Mouse (Mus musculus) hindbrain, embryonic 12.5 days (tissue): Measurements from ENCODE around the gene Actg2. TPM values are rescaled to one million over a fixed set of nuclear protein-coding genes. Genes with fewer than 3 reads are reported as not detected.
"Not testable (repeated sequence)": the region's sequence is repeated elsewhere in the genome, so short reads cannot be mapped to it uniquely, and the experiment has no call there.

ENCODE experiments used
- ATAC-seq: fragments of 200-750 bp; cut with Nextera tagmentation; 2 replicates; pipeline ENCODE4 v1.8.0; 2017; ENCODE audit warnings: moderate TSS enrichment; ENCODE audit not compliant: low FRiP score
- H3K27ac ChIP-seq: fragments of 300-500 bp; sonication (generic); 2 replicates; pipeline ENCODE4 v1.5.1; 2016; ENCODE audit warnings: mild to moderate bottlenecking
- H3K27me3 ChIP-seq: fragments of 300-500 bp; sonication (generic); 2 replicates; pipeline ENCODE4 v1.6.1; 2016; ENCODE audit warnings: mild to moderate bottlenecking
- H3K36me3 ChIP-seq: fragments of 300-500 bp; sonication (generic); 2 replicates; pipeline ENCODE4 v1.6.1; 2016; ENCODE audit warnings: mild to moderate bottlenecking
- H3K4me1 ChIP-seq: fragments of 300-500 bp; sonication (generic); 2 replicates; pipeline ENCODE4 v1.6.1; 2016
- H3K4me2 ChIP-seq: fragments of 300-500 bp; sonication (generic); replicated peaks from 2 replicates; pipeline ENCODE4 v1.6.1; 2016; ENCODE audit warnings: mild to moderate bottlenecking
- H3K4me3 ChIP-seq: fragments of 300-500 bp; sonication (generic); 2 replicates; pipeline ENCODE4 v1.5.1; 2016; ENCODE audit warnings: mild to moderate bottlenecking
- H3K9ac ChIP-seq: fragments of 300-500 bp; sonication (generic); 2 replicates; pipeline ENCODE4 v1.6.1; 2016; ENCODE audit warnings: mild to moderate bottlenecking, moderate library complexity
- H3K9me3 ChIP-seq: fragments of 300-500 bp; sonication (generic); replicated peaks from 2 replicates; pipeline ENCODE4 v1.6.1; 2016; ENCODE audit warnings: mild to moderate bottlenecking
- WGBS: fragments of 180-500 bp; shearing (Covaris S2); methylation state at CpG from one replicate; pipeline ENCODE4 v1.1.7; 2016; 5-methylcytosine and 5-hydroxymethylcytosine counted together
- polyA plus RNA-seq: library from polyadenylated mRNA; unstranded; fragments of >200 nt; fragmentation: Nextera tagmentation; extraction: Ambion mirVana; gene quantifications from 2 replicates; pipeline ENCODE4 v1.2.1, GENCODE M21; 2016

The Actg2 gene
- polyA plus RNA-seq: 2.5 and 3.9 TPM in 2 replicates

DNA sequence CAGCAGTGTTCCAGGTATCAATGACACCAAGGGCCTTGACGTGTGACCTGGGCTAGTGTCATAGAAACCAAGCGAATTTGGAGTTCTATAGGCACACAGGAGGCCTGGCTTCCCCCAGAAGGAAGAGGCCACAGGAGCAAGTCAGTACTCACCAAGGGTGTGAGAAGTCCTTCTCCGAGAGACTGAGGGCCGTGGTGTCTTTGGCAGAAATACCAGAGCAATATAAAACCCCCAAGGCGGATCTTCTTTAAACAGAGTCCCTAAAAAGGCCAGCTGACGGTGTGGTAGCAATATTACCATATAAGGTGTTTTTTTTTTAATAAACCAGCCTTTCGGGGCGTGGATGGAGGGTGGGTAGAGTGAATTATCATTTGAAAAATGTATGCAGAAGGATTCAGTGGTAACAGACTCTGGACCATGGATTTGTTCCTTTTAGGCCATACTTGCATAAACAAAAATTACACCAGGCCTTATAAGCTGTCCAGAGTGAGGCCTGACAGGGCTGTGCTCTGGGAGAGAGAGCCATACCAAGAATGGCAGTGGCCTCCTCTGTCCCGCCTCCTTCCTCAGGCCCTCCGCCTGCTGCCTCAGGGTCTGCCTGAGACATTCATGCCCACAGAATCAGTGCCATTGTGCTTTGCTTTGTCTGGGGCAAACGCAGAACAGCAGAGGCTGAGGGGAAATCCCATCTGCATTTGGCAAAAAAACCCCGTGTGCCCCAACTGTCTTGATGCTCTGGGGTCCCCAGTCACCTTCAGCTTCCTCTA is at the start of gene Actg2:
Gene Actg2 (minus strand): TSS at position 238 of the 767 bp plus-strand sequence.
- H3K4me1 ChIP-seq: 0 out of 2 replicates have a peak, but pooled peaks cover 2% of the 10 kb centered on the region
- H3K9ac ChIP-seq: no peak within 1 kb of the TSS
- H3K4me2 ChIP-seq: no peak within 1 kb of the TSS
- H3K9me3 ChIP-seq: no peaks in the 10 kb centered on the region
- WGBS: 59% methylated on average over 12 of the region's 12 CpGs
- no peaks in the 10 kb centered on the region for H3K27me3 ChIP-seq
- no peaks in the 10 kb centered on the region for H3K36me3 ChIP-seq
- H3K4me3 ChIP-seq: no peak within 1 kb of the TSS
- ATAC-seq: no peak
- H3K27ac ChIP-seq: no peak within 1 kb of the TSS

DNA sequence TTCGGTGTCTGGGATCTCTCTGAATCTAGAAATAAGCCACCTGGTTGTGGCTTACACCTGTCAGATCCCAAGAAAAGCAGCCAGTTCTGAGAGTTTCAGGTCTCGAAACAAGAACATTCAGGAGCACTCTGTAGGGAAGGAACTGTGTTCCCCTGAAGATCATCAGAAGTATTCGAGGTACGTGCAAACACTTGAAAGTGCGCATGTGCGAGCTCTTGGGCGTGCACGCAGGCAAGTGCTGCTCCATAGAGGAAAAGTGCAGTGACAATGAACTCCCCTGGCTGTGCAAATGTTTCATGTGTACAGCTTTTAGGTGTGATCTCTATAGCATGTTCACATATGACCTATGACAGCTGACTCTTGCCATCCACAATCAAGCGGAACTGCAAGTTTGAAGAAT is 49.3 kb upstream of the Actg2 start:
- not testable (repeated sequence) for H3K36me3 ChIP-seq, H3K9ac ChIP-seq, H3K27me3 ChIP-seq, H3K9me3 ChIP-seq, H3K4me3 ChIP-seq, H3K4me1 ChIP-seq, H3K27ac ChIP-seq, H3K4me2 ChIP-seq, ATAC-seq
- 82% methylated on average over 9 of the region's 9 CpGs for WGBS

DNA sequence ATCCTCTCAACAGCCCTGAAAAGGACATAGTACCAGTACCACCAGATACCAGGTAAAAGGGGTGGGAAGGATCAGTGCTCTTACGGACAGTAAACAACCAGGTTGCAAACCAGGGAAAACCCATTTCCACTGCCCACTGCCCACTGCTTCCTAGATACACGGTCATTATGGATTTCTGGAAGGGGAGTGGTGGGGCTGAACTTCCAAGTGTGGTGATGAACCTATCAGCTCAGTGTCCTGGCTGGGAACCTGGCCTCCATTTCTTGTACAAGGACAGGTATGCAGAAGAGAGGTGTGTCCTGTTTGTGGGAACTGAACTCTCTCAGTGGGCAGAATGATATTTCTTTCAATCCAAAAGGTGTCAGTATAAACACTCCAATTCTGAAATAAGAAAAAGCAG is 47.5 kb upstream of the Actg2 start:
- Histone ChIP-seq H3K27ac (no peak overlapping the region), H3K36me3 (no peaks in the 10 kb centered on the region), H3K4me2 (no peak overlapping the region), H3K27me3 (peaks cover 16% of the 10 kb centered on the region), H3K4me3 (no peak overlapping the region), H3K9me3 (no peaks in the 10 kb centered on the region), H3K9ac (no peak overlapping the region), H3K4me1 (no peaks in the 10 kb centered on the region)
- 69% methylated on average over 2 of the region's 2 CpGs for WGBS
- ATAC-seq: no peak

DNA sequence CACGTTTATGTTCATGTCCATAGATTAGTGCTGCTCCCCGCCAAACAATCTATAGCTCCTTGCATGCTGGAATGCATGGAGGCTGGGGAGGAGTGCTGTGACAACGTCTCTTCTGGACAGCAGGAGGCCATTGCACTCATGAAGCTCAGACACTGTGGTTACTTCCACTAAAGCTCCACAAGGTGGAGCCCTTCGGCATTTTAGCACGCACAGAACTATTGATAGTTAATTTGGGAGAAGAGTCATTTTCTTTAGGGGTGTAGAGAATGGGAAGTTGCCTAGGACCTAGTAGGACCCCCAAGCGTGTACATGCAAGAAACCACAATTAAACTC is 46.8 kb upstream of the Actg2 start:
- Histone ChIP-seq H3K4me2 (peak overlapping the region; percentile 18), H3K27ac (no peak overlapping the region), H3K36me3 (no peaks in the 10 kb centered on the region), H3K4me1 (no peaks in the 10 kb centered on the region), H3K9me3 (no peaks in the 10 kb centered on the region), H3K9ac (no peak overlapping the region), H3K27me3 (peaks cover 16% of the 10 kb centered on the region), H3K4me3 (no peak overlapping the region)
- ATAC-seq: peak; percentile 63
- 4% methylated on average over 6 of the region's 6 CpGs for WGBS

- Histone ChIP-seq H3K27me3 (peaks cover 16% of the 10 kb centered on the region), H3K4me2 (peak overlapping the region; percentile 18), H3K36me3 (no peaks in the 10 kb centered on the region), H3K27ac (no peak overlapping the region), H3K4me3 (no peak overlapping the region), H3K9me3 (no peaks in the 10 kb centered on the region), H3K4me1 (no peaks in the 10 kb centered on the region), H3K9ac (no peak overlapping the region)
- WGBS: 44% methylated on average over 20 of the region's 20 CpGs
- 0 out of 2 replicates have a peak, but pooled peaks have one; percentile 46 for ATAC-seq
Measured at GRCm38 (mm10) chr6:83582135-83582937, 46.3 kb upstream of the Actg2 start.

GRCm38 (mm10) chr6:83577534-83577933 is 41.5 kb upstream of the Actg2 start:
- no peak for ATAC-seq
- no peak overlapping the region for H3K27ac ChIP-seq
- no peak overlapping the region for H3K9ac ChIP-seq
- H3K36me3 ChIP-seq: no peaks in the 10 kb centered on the region
- no peak overlapping the region for H3K4me2 ChIP-seq
- no peak overlapping the region for H3K4me3 ChIP-seq
- peaks cover 4% of the 10 kb centered on the region; the same call in 1 of the 2 replicates for H3K4me1 ChIP-seq
- H3K27me3 ChIP-seq: peaks cover 14% of the 10 kb centered on the region
- H3K9me3 ChIP-seq: no peaks in the 10 kb centered on the region

GRCm38 (mm10) chr6:83575609-83576008 is 39.5 kb upstream of the Actg2 start:
- H3K36me3 ChIP-seq: no peaks in the 10 kb centered on the region
- H3K27me3 ChIP-seq: peaks cover 8% of the 10 kb centered on the region; the same call in 1 of the 2 replicates
- H3K4me2 ChIP-seq: no peak overlapping the region
- H3K27ac ChIP-seq: no peak overlapping the region
- peaks cover 12% of the 10 kb centered on the region for H3K4me1 ChIP-seq
- H3K9ac ChIP-seq: no peak overlapping the region
- ATAC-seq: no peak
- no peak overlapping the region for H3K4me3 ChIP-seq
- H3K9me3 ChIP-seq: no peaks in the 10 kb centered on the region
- 84% methylated on average over 4 of the region's 4 CpGs for WGBS

- Histone ChIP-seq H3K4me1 (peaks cover 12% of the 10 kb centered on the region), H3K4me2 (peak within 1 kb of the TSS; percentile 79), H3K9ac (peak within 1 kb of the TSS; percentile 68), H3K36me3 (peaks cover 13% of the 10 kb centered on the region), H3K27ac (peak within 1 kb of the TSS; percentile 88), H3K4me3 (peak within 1 kb of the TSS; percentile 55), H3K9me3 (no peaks in the 10 kb centered on the region), H3K27me3 (no peaks in the 10 kb centered on the region)
- WGBS: 3% methylated on average over 5 of the region's 11 CpGs
- ATAC-seq: peak; percentile 82
Measured at GRCm38 (mm10) chr6:83572671-83573070, 36.6 kb upstream of the Actg2 start, which contains the start of gene Stambp. Stambp (minus strand) TSS chr6:83572729.

DNA sequence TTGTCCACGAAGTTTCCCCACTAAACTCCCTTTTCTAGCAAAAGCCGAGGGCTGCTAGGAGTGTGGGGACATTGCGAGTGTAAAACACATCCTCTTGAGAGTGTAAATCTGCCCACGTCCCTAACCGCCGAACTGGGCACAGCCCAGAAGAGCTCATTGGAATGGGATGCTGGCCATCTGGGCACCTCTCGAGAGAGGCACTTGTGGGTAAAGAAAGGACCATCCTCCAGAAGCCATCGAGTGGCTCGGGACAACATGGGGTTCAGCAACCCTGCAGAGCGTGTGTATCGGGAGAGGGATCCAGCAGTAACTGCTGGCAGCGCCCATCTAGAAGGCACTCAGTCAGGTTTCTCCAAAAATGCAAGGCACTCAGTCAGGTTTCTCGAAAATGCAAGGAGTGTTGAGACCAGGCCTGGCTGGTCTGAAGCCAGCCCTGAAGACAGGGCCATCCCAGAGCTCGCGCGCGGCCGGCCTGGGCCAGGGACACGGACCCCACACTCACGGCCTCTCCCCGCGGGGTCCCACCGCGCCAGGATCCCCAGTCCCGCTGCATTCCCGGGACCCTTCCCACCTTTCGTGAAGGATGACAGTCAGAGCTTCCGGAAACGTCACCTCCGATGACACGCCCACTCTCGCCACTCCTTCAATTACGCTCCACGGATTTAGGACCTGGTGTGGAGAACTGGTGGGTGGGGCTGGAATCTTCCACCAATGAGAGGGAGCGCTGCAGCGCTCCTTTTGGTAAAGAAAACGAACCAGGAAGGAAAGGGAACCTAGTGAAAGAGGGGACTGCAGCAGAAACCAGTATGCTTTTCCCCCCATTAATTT is 36.0 kb upstream of the Actg2 start:
- peak; percentile 95 for ATAC-seq

GRCm38 (mm10) chr6:83568901-83569862 is 33.1 kb upstream of the Actg2 start:
- no peak overlapping the region for H3K4me3 ChIP-seq
- peaks cover 12% of the 10 kb centered on the region for H3K4me1 ChIP-seq
- no peak overlapping the region for H3K4me2 ChIP-seq
- no peak overlapping the region for H3K27ac ChIP-seq
- no peak for ATAC-seq
- H3K9me3 ChIP-seq: no peaks in the 10 kb centered on the region
- H3K9ac ChIP-seq: no peak overlapping the region
- H3K36me3 ChIP-seq: peaks cover 24% of the 10 kb centered on the region
- WGBS: 79% methylated on average over 20 of the region's 20 CpGs
- H3K27me3 ChIP-seq: no peaks in the 10 kb centered on the region

More for the DNA sequence above, 36.0 kb upstream of the Actg2 start:
- Histone ChIP-seq H3K4me3 (peak overlapping the region; percentile 55), H3K4me1 (peaks cover 12% of the 10 kb centered on the region), H3K36me3 (peaks cover 13% of the 10 kb centered on the region), H3K9ac (peak overlapping the region; percentile 68), H3K9me3 (no peaks in the 10 kb centered on the region), H3K27ac (peak overlapping the region; percentile 88), H3K4me2 (peak overlapping the region; percentile 79), H3K27me3 (no peaks in the 10 kb centered on the region)
- WGBS: 6% methylated on average over 37 of the region's 37 CpGs

GRCm38 (mm10) chr6:83555972-83556371 is 19.9 kb upstream of the Actg2 start:
- WGBS: 87% methylated on average over 6 of the region's 6 CpGs
- Histone ChIP-seq H3K9me3 (no peaks in the 10 kb centered on the region), H3K36me3 (peaks cover 65% of the 10 kb centered on the region), H3K4me1 (no peaks in the 10 kb centered on the region), H3K4me3 (no peak overlapping the region), H3K27ac (no peak overlapping the region), H3K27me3 (no peaks in the 10 kb centered on the region), H3K9ac (no peak overlapping the region), H3K4me2 (no peak overlapping the region)
- ATAC-seq: no peak
